Mouse (Mus musculus): ENCODE data around the gene Bsdc1. TPM values are rescaled to one million over a fixed set of nuclear protein-coding genes. Genes with fewer than 3 reads are reported as not detected.

Bsdc1 gene
- 26.5 and 36.7 TPM in 2 replicates for polyA plus RNA-seq (2012; rRNA removed)

GRCm38 (mm10) chr4:129461183-129461960 is at the start of gene Bsdc1:
TSS of gene Bsdc1 (plus strand) at chr4:129461581.

GRCm38 (mm10) chr4:129440340-129441063 is 20.9 kb upstream of the Bsdc1 start, which contains the start of gene Zbtb8b:
TSS of gene Zbtb8b (minus strand) at chr4:129440853.

GRCm38 (mm10) chr4:129490972-129491880 is 29.8 kb downstream of the Bsdc1 start, which contains the start of the genes Tssk3 and Fam229a:
TSS of gene Tssk3 (minus strand) at chr4:129491022.
TSS of gene Fam229a (plus strand) at chr4:129491190.

GRCm38 (mm10) chr4:129513086-129513767 is 51.8 kb downstream of the Bsdc1 start, which contains the start of gene Marcksl1:
TSS of gene Marcksl1 (plus strand) at chr4:129513581.

Other genes starting within 250 kb of the Bsdc1 start
- gene C77080, start 200.2 kb upstream of the Bsdc1 start, polyA plus RNA-seq (2012; rRNA removed), result 0.93 and 1.1 TPM in 2 replicates
- gene Sync, start 174.0 kb upstream of the Bsdc1 start, polyA plus RNA-seq (2012; rRNA removed), result 0.03 and 0.11 TPM in 2 replicates
- gene Rbbp4, start 126.2 kb upstream of the Bsdc1 start, polyA plus RNA-seq (2012; rRNA removed), result 57.7 and 70.3 TPM in 2 replicates
- 27.2 and 29.5 TPM in 2 replicates for gene Zbtb8os, start 125.9 kb upstream of the Bsdc1 start, polyA plus RNA-seq (2012; rRNA removed)
- 1.9 and 2.2 TPM in 2 replicates for gene Zbtb8a, start 83.5 kb upstream of the Bsdc1 start, polyA plus RNA-seq (2012; rRNA removed)
- 0.31 and 0.50 TPM in 2 replicates for gene Zbtb8b, start 20.7 kb upstream of the Bsdc1 start, polyA plus RNA-seq (2012; rRNA removed)
- gene Tssk3, start 29.4 kb downstream of the Bsdc1 start, polyA plus RNA-seq (2012; rRNA removed), result not detected in 2 replicates
- 0.12 and 0.44 TPM in 2 replicates for gene Fam229a, start 29.6 kb downstream of the Bsdc1 start, polyA plus RNA-seq (2012; rRNA removed)
- 33.7 and 37.5 TPM in 2 replicates for gene Marcksl1, start 52.0 kb downstream of the Bsdc1 start, polyA plus RNA-seq (2012; rRNA removed)
- gene Hdac1, start 81.1 kb downstream of the Bsdc1 start, polyA plus RNA-seq (2012; rRNA removed), result 75.0 and 86.9 TPM in 2 replicates
- gene Lck, start 112.1 kb downstream of the Bsdc1 start, polyA plus RNA-seq (2012; rRNA removed), result 3.2 and 3.7 TPM in 2 replicates
- 6.9 and 7.3 TPM in 2 replicates for gene Fam167b, start 117.0 kb downstream of the Bsdc1 start, polyA plus RNA-seq (2012; rRNA removed)
- gene Eif3i, start 139.1 kb downstream of the Bsdc1 start, polyA plus RNA-seq (2012; rRNA removed), result 202 and 237 TPM in 2 replicates
- gene Tmem234, start 139.1 kb downstream of the Bsdc1 start, polyA plus RNA-seq (2012; rRNA removed), result 78.8 and 89.5 TPM in 2 replicates
- 0.07 and 0.20 TPM in 2 replicates for gene Dcdc2b, start 152.7 kb downstream of the Bsdc1 start, polyA plus RNA-seq (2012; rRNA removed)
- 8.3 and 8.4 TPM in 2 replicates for gene Iqcc, start 157.5 kb downstream of the Bsdc1 start, polyA plus RNA-seq (2012; rRNA removed)
- 12.6 and 13.1 TPM in 2 replicates for gene Ccdc28b, start 162.4 kb downstream of the Bsdc1 start, polyA plus RNA-seq (2012; rRNA removed)
- 15.6 and 18.5 TPM in 2 replicates for gene Txlna, start 179.5 kb downstream of the Bsdc1 start, polyA plus RNA-seq (2012; rRNA removed)
- 9.8 and 11.6 TPM in 2 replicates for gene Kpna6, start 211.2 kb downstream of the Bsdc1 start, polyA plus RNA-seq (2012; rRNA removed)
- gene Tmem39b, start 235.3 kb downstream of the Bsdc1 start, polyA plus RNA-seq (2012; rRNA removed), result 7.4 and 8.6 TPM in 2 replicates

Data from liver, embryonic 14 days (tissue).